Mouse (Mus musculus) cortical plate, adult 2 months (tissue): ENCODE data around the gene Gm21988.

Experiments
- CTCF ChIP-seq: fragments of 200-500 bp; IDR thresholded peaks from 2 replicates; pipeline ENCODE4 v1.5.1; 2011; ENCODE audit warnings: mild to moderate bottlenecking, control low read depth, low read length; ENCODE audit not compliant: insufficient read depth; ENCODE audit errors: extremely low read depth
- POLR2A ChIP-seq: fragments of 200-500 bp; IDR thresholded peaks from 2 replicates; pipeline ENCODE4 v1.6.1; 2011; ENCODE audit warnings: mild to moderate bottlenecking, low read length, control low read depth; ENCODE audit not compliant: insufficient read depth; ENCODE audit errors: extremely low read depth

- TF ChIP-seq POLR2A (no peak), CTCF (no peak)
Observed at GRCm38 (mm10) chr11:70266405-70266804, 26.8 kb upstream of the Gm21988 start.
